Mouse (Mus musculus): Measurements from ENCODE around the gene Tnfrsf8.

Gene Tnfrsf8

GRCm38 (mm10) chr4:145267631-145268110 is 47.3 kb downstream of the Tnfrsf8 start:
- no peak for DNase-seq (ENCODE audit: low spot score)

GRCm38 (mm10) chr4:145266505-145266904 is 48.5 kb downstream of the Tnfrsf8 start:
- DNase-seq (ENCODE audit: low spot score) = no peak

GRCm38 (mm10) chr4:145264761-145265160 is 50.2 kb downstream of the Tnfrsf8 start:
- no peak for DNase-seq (ENCODE audit: low spot score)

GRCm38 (mm10) chr4:145263583-145263982 is 51.4 kb downstream of the Tnfrsf8 start:
- no peak for DNase-seq (ENCODE audit: low spot score)

GRCm38 (mm10) chr4:145260802-145261201 is 54.2 kb downstream of the Tnfrsf8 start:
- no peak for DNase-seq (ENCODE audit: low spot score)

GRCm38 (mm10) chr4:145257751-145258434 is 57.1 kb downstream of the Tnfrsf8 start:
- DNase-seq (ENCODE audit: low spot score) = no peak

GRCm38 (mm10) chr4:145256144-145256543 is 58.8 kb downstream of the Tnfrsf8 start:
- no peak for DNase-seq (ENCODE audit: low spot score)

GRCm38 (mm10) chr4:145254418-145254817 is 60.5 kb downstream of the Tnfrsf8 start:
- no peak for DNase-seq (ENCODE audit: low spot score)

- no peak for DNase-seq (ENCODE audit: low spot score)
Measured at GRCm38 (mm10) chr4:145252611-145253010, 62.4 kb downstream of the Tnfrsf8 start.

- DNase-seq (ENCODE audit: low spot score) = no peak
Measured at GRCm38 (mm10) chr4:145251546-145251945, 63.4 kb downstream of the Tnfrsf8 start.

- no peak for DNase-seq (ENCODE audit: low spot score)
Measured at GRCm38 (mm10) chr4:145250002-145250401, 65.0 kb downstream of the Tnfrsf8 start.

GRCm38 (mm10) chr4:145247556-145247955 is 67.4 kb downstream of the Tnfrsf8 start:
- DNase-seq (ENCODE audit: low spot score) = no peak

GRCm38 (mm10) chr4:145246173-145247011 is 68.6 kb downstream of the Tnfrsf8 start, which contains the start of gene Tnfrsf1b:
Gene Tnfrsf1b (minus strand): TSS chr4:145246870.
- DNase-seq (ENCODE audit: low spot score) = no peak

- no peak for DNase-seq (ENCODE audit: low spot score)
Measured at GRCm38 (mm10) chr4:145245581-145245980, 69.4 kb downstream of the Tnfrsf8 start.

GRCm38 (mm10) chr4:145244676-145245075 is 70.3 kb downstream of the Tnfrsf8 start:
- no peak for DNase-seq (ENCODE audit: low spot score)

GRCm38 (mm10) chr4:145242719-145243350 is 72.1 kb downstream of the Tnfrsf8 start:
- no peak for DNase-seq (ENCODE audit: low spot score)

GRCm38 (mm10) chr4:145240723-145241231 is 74.2 kb downstream of the Tnfrsf8 start:
- no peak for DNase-seq (ENCODE audit: low spot score)

GRCm38 (mm10) chr4:145239049-145239830 is 75.7 kb downstream of the Tnfrsf8 start:
- DNase-seq (ENCODE audit: low spot score) = no peak

GRCm38 (mm10) chr4:145236027-145236426 is 78.9 kb downstream of the Tnfrsf8 start:
- DNase-seq (ENCODE audit: low spot score) = no peak

GRCm38 (mm10) chr4:145233487-145234228 is 81.3 kb downstream of the Tnfrsf8 start:
- no peak for DNase-seq (ENCODE audit: low spot score)

GRCm38 (mm10) chr4:145231732-145232131 is 83.2 kb downstream of the Tnfrsf8 start:
- no peak for DNase-seq (ENCODE audit: low spot score)
